Mouse (Mus musculus): Measurements from ENCODE around the gene Mical2.

DNA sequence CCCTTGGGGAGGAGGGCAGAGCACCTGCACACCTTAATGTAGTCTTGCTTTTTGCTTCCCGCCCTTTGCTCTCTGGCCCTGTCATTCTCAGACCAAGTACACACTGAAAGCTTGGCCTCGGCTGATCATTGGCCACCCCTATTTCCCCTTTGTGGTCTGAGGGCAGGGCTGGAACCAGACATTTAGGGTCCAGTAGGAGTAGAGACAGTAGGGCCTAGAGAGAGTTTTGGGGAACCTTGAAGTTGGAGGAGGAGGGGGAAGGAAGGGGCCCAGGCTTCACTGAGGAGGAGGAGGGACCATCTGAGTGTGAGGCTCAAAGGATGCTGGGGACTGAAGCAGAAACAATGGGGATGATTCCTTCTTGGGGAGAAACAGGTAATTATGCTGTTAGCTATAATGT, 15.1 kb downstream of the Mical2 start:
- no peak for TF ChIP-seq CTCF (IDR thresholded peaks at IDR 0.05; ENCODE audit: low read depth, low read length)
- TF ChIP-seq GATA2 (IDR thresholded peaks at IDR 0.05; ENCODE audit: borderline replicate concordance, low read depth, low read length): no peak
- TF ChIP-seq GATA1 (IDR thresholded peaks at IDR 0.05; ENCODE audit: borderline replicate concordance, low read length): no peak
- no peak for TF ChIP-seq TAL1 (conservative IDR thresholded peaks at IDR 0.05; ENCODE audit: low read depth, low read length)

All from G1E (cell line).